Comparison of ENCODE assay signal across 32 mouse cellular contexts in the genomic region with DNA sequence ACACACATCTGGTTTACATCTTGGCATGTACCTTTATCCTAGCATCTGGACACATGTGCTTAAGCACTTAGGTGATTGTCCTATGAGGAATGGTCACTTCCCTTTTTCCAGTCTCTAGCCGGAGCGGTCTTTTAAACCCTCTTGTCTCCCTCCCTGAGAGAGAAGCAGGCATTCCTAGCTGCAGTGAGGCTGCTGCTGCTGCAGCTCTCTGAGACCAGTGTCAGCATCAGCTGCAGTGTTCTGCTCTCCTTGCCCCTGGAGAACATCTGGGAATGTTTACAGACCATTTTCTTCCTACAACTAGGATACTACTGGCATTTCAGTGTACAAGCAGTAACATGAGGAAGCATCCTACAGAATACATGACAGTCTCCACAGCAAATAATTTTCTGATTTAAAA.
DNase-seq lines count a peak whose midpoint lies in the region; ATAC-seq and TF ChIP-seq lines count a peak whose summit lies in the region.
"Had no signal": no experiment of that assay in that cellular context is flagged by ENCODE, and none has a peak within 500 bp of the region (broad histone marks: within the 10 kb centered on the region; RNA-seq: fewer than 3 reads in every experiment).

No protein-coding gene starts in this region.

- peak overlapping the region; percentile 51; the same call in 1 of the 2 replicates for H3K27ac ChIP-seq in layer of hippocampus, adult 2 months
- H3K27ac ChIP-seq in embryonic facial prominence, embryonic 14.5 days (replicated peaks; ENCODE audit: low read depth, low read length) = no peak overlapping the region
- H3K27ac ChIP-seq in heart, adult 2 months = no peak overlapping the region
- H3K27ac ChIP-seq: embryonic facial prominence, embryonic 15.5 days; heart, embryonic 13.5 days; hindbrain, embryonic 12.5 days; kidney, embryonic 15.5 days; macrophage; midbrain, embryonic 10.5 days; neural tube, embryonic 12.5 days; stomach, postnatal 0 days had no signal

- no peak for TF ChIP-seq CTCF in layer of hippocampus, adult 2 months (conservative IDR thresholded peaks at IDR 0.05)
- no peak for TF ChIP-seq CTCF in heart, adult 2 months (IDR thresholded peaks at IDR 0.05)

- no peak overlapping the region for H3K9ac ChIP-seq in embryonic facial prominence, embryonic 14.5 days (ENCODE audit: low read depth, low read length)
- H3K9ac ChIP-seq in heart, adult 2 months (ENCODE audit: low read depth, low read length) = no peak overlapping the region
- H3K9ac ChIP-seq: embryonic facial prominence, embryonic 15.5 days; heart, embryonic 13.5 days; hindbrain, embryonic 12.5 days; kidney, embryonic 15.5 days; liver, postnatal 0 days; neural tube, embryonic 12.5 days had no signal

- no peak for DNase-seq in layer of hippocampus, adult 2 months (ENCODE audit: low spot score in 2 of 2)
- no peak for DNase-seq in layer of hippocampus, postnatal 14 days (ENCODE audit: low spot score in 2 of 2)
- DNase-seq in embryo, embryonic 11 days = peak; percentile 50
- DNase-seq in embryonic facial prominence, embryonic 14.5 days (ENCODE audit: low spot score) = peak; percentile 46
- peak; percentile 50 for DNase-seq in mesoderm, embryonic 11.5 days (ENCODE audit: low read depth, low spot score)
- no peak for DNase-seq in heart, adult 2 months
- DNase-seq in yolk sac, embryonic 10.5 days (ENCODE audit: low spot score) = no peak
- DNase-seq: adrenal gland, adult 8-10 months; B cell, adult 2 months; cerebellum, adult 8-10 months; cerebellum, postnatal 36 days; gastrocnemius, postnatal 10 days; heart, adult 11 months; heart, postnatal 14 days; kidney, postnatal 36 days; liver, postnatal 0 days; thymus, adult 2 months; thymus, postnatal 4 days had no signal

- no peaks in the 10 kb centered on the region for H3K9me3 ChIP-seq in embryonic facial prominence, embryonic 14.5 days (ENCODE audit: control insufficient read depth, low read length)
- H3K9me3 ChIP-seq: embryonic facial prominence, embryonic 15.5 days; G1E; heart, embryonic 13.5 days; hindbrain, embryonic 12.5 days; kidney, embryonic 15.5 days; midbrain, embryonic 10.5 days; neural tube, embryonic 12.5 days had no signal

- TF ChIP-seq EP300 in heart, adult 2 months (IDR thresholded peaks at IDR 0.05; ENCODE audit: insufficient read depth, low read depth, low read length) = no peak

- peaks cover 11% of the 10 kb centered on the region; the same call in 1 of the 2 replicates for H3K4me1 ChIP-seq in embryonic facial prominence, embryonic 14.5 days (ENCODE audit: control insufficient read depth, insufficient read depth, low read length)
- H3K4me1 ChIP-seq in heart, adult 2 months (ENCODE audit: control insufficient read depth, insufficient read depth, low read length) = no peaks in the 10 kb centered on the region; the same call in 1 of the 2 replicates
- H3K4me1 ChIP-seq: heart, embryonic 13.5 days; kidney, embryonic 15.5 days; midbrain, embryonic 10.5 days; neural tube, embryonic 12.5 days had no signal

- no peak for TF ChIP-seq POLR2A in heart, adult 2 months (IDR thresholded peaks at IDR 0.05; ENCODE audit: insufficient read depth, low read depth, low read length)

- intact Hi-C loops in heart, adult 2 months (cut with DNase I) = no loop called here

- no peak overlapping the region for H3K4me3 ChIP-seq in layer of hippocampus, adult 2 months
- H3K4me3 ChIP-seq in embryonic facial prominence, embryonic 14.5 days (ENCODE audit: low read depth, low read length) = no peak overlapping the region
- no peak overlapping the region for H3K4me3 ChIP-seq in heart, adult 2 months
- H3K4me3 ChIP-seq: embryonic facial prominence, embryonic 15.5 days; heart, embryonic 13.5 days; hindbrain, embryonic 12.5 days; kidney, embryonic 15.5 days; midbrain, embryonic 10.5 days; neural tube, embryonic 12.5 days had no signal

- whole genome bisulfite sequencing in embryonic facial prominence, embryonic 14.5 days = 31% methylated on average over 2 of the region's 2 CpGs
- 66% methylated on average over 2 of the region's 2 CpGs for WGBS in heart, adult 2 months

- H3K27me3 ChIP-seq in embryonic facial prominence, embryonic 14.5 days (replicated peaks; ENCODE audit: control insufficient read depth, insufficient read depth, low read length) = no peaks in the 10 kb centered on the region
- H3K27me3 ChIP-seq in heart, adult 2 months (ENCODE audit: control insufficient read depth, insufficient read depth, low read length) = no peaks in the 10 kb centered on the region
- H3K27me3 ChIP-seq: CH12.LX; embryonic facial prominence, embryonic 15.5 days; heart, embryonic 13.5 days; hindbrain, embryonic 12.5 days; kidney, embryonic 15.5 days; neural tube, embryonic 12.5 days; Patski had no signal

- no peaks in the 10 kb centered on the region for H3K79me2 ChIP-seq in heart, adult 2 months (replicated peaks; ENCODE audit: control insufficient read depth, insufficient read depth, low read length)

- ATAC-seq in embryonic facial prominence, embryonic 14.5 days (ENCODE audit: low read depth) = no peak; the same call in 1 of the 2 replicates
- ATAC-seq: forebrain, embryonic 14.5 days; intestine, postnatal 0 days; liver, postnatal 0 days; lung, postnatal 0 days; Patski had no signal

- no peak overlapping the region for H3K4me2 ChIP-seq in embryonic facial prominence, embryonic 14.5 days (ENCODE audit: low read depth, low read length)
- H3K4me2 ChIP-seq: embryonic facial prominence, embryonic 15.5 days; heart, embryonic 13.5 days; hindbrain, embryonic 12.5 days; kidney, embryonic 15.5 days; neural tube, embryonic 12.5 days had no signal

- H3K36me3 ChIP-seq in embryonic facial prominence, embryonic 14.5 days (ENCODE audit: control insufficient read depth, insufficient read depth, low read length) = no peaks in the 10 kb centered on the region
- no peaks in the 10 kb centered on the region for H3K36me3 ChIP-seq in heart, adult 2 months (ENCODE audit: control insufficient read depth, insufficient read depth, low read length)
- H3K36me3 ChIP-seq: heart, embryonic 13.5 days; hindbrain, embryonic 12.5 days; kidney, embryonic 15.5 days; midbrain, embryonic 10.5 days; neural tube, embryonic 12.5 days had no signal

Comparison
In these comparisons a context has a peak if more than half of its experiments do, and no peak if none do; other contexts are left out.
1. DNase-seq: peak in embryo, embryonic 11 days (single experiment), embryonic facial prominence, embryonic 14.5 days (single experiment) and mesoderm, embryonic 11.5 days (single experiment); none in layer of hippocampus, adult 2 months (0 of 2), layer of hippocampus, postnatal 14 days (0 of 2), heart, adult 2 months (0 of 2) and yolk sac, embryonic 10.5 days (single experiment).